Mouse (Mus musculus) stomach, postnatal 0 days (tissue): ENCODE results near the gene Haus7. TPM values are rescaled to one million over a fixed set of nuclear protein-coding genes. Genes with fewer than 3 reads are reported as not detected.

Experiments
- ATAC-seq: fragments of 200-750 bp; cut with Nextera tagmentation; 2 replicates; pipeline ENCODE4 v1.8.0; 2017; ENCODE audit not compliant: low FRiP score, low TSS enrichment
- DNase-seq: peaks from one replicate; pipeline ENCODE4 v3.0.0-alpha.2; 2016; ENCODE audit warnings: low spot score
- H3K27ac ChIP-seq: fragments of 300-500 bp; sonication (generic); replicated peaks from 2 replicates; pipeline ENCODE4 v1.5.1; 2014; ENCODE audit warnings: mild to moderate bottlenecking, control low read depth
- H3K27me3 ChIP-seq: fragments of 300-500 bp; sonication (generic); 2 replicates; pipeline ENCODE4 v1.6.1; 2014; ENCODE audit warnings: low read length; ENCODE audit not compliant: control insufficient read depth, insufficient read depth
- H3K36me3 ChIP-seq: fragments of 300-500 bp; sonication (generic); 2 replicates; pipeline ENCODE4 v1.6.1; 2014; ENCODE audit warnings: low read length, mixed read lengths; ENCODE audit not compliant: control insufficient read depth, insufficient read depth
- H3K4me1 ChIP-seq: fragments of 300-500 bp; sonication (generic); replicated peaks from 2 replicates; pipeline ENCODE4 v1.6.1; 2014; ENCODE audit warnings: antibody characterized with exemption; ENCODE audit not compliant: control insufficient read depth, insufficient read depth
- H3K4me2 ChIP-seq: fragments of 300-500 bp; sonication (generic); replicated peaks from 2 replicates; pipeline ENCODE4 v1.6.1; 2014; ENCODE audit warnings: low read depth, mild to moderate bottlenecking, control low read depth, moderate library complexity
- H3K4me3 ChIP-seq: fragments of 300-500 bp; sonication (generic); 2 replicates; pipeline ENCODE4 v1.5.1; 2014; ENCODE audit warnings: low read depth, low read length, control low read depth
- H3K9ac ChIP-seq: fragments of 300-500 bp; sonication (generic); 2 replicates; pipeline ENCODE4 v1.6.1; 2014; ENCODE audit warnings: mild to moderate bottlenecking, low read length, control low read depth, mixed read lengths
- H3K9me3 ChIP-seq: fragments of 300-500 bp; sonication (generic); 2 replicates; pipeline ENCODE4 v1.6.1; 2016; ENCODE audit warnings: low read length; ENCODE audit not compliant: control insufficient read depth
- CTCF ChIP-seq: IDR thresholded peaks from 2 replicates; pipeline ENCODE4 v1.5.1; 2016; ENCODE audit warnings: antibody characterized with exemption, low read depth, mild to moderate bottlenecking, moderate library complexity
- EP300 ChIP-seq: optimal IDR thresholded peaks from 2 replicates; pipeline ENCODE3; 2016; ENCODE audit warnings: antibody characterized with exemption
- WGBS: fragments of 180-500 bp; shearing (Covaris S2); extraction: QIAGEN DNeasy Blood & Tissue Kit; methylation state at CpG from one replicate; pipeline ENCODE4 v1.1.7; 2014; 5-methylcytosine and 5-hydroxymethylcytosine counted together
- polyA plus RNA-seq: library from polyadenylated mRNA; unstranded; fragments of >200 nt; fragmentation: Nextera tagmentation; extraction: Ambion mirVana; gene quantifications from 2 replicates; pipeline ENCODE4 v1.2.1, GENCODE M21; 2015

Haus7 gene
- polyA plus RNA-seq, 1 experiment from 2014 or later: 35.7 TPM

- H3K4me2 ChIP-seq: no peak overlapping the region
- no peaks in the 10 kb centered on the region for H3K4me1 ChIP-seq
- no peak for DNase-seq
- TF ChIP-seq CTCF (no peak), EP300 (no peak)
- WGBS: 65% methylated on average over 4 of the region's 4 CpGs
- no peaks in the 10 kb centered on the region for H3K27me3 ChIP-seq
- no peaks in the 10 kb centered on the region for H3K36me3 ChIP-seq
- ATAC-seq: no peak
- no peak overlapping the region for H3K27ac ChIP-seq
- H3K4me3 ChIP-seq: no peak overlapping the region
- no peak overlapping the region for H3K9ac ChIP-seq
- no peaks in the 10 kb centered on the region for H3K9me3 ChIP-seq
Measured at GRCm38 (mm10) chrX:73490186-73490585, 31.3 kb upstream of the Haus7 start.

GRCm38 (mm10) chrX:73486920-73487319, 28.1 kb upstream of the Haus7 start:
- no peak overlapping the region for H3K4me2 ChIP-seq
- no peaks in the 10 kb centered on the region for H3K4me1 ChIP-seq
- ATAC-seq (no peak), DNase-seq (no peak)
- no peak for TF ChIP-seq EP300
- TF ChIP-seq CTCF: no peak
- H3K9me3 ChIP-seq: no peaks in the 10 kb centered on the region
- no peak overlapping the region for H3K9ac ChIP-seq
- no peak overlapping the region for H3K4me3 ChIP-seq
- no peak overlapping the region for H3K27ac ChIP-seq
- 66% methylated on average over 5 of the region's 5 CpGs for WGBS
- no peaks in the 10 kb centered on the region for H3K27me3 ChIP-seq
- H3K36me3 ChIP-seq: no peaks in the 10 kb centered on the region

- Histone ChIP-seq H3K9ac (no peak overlapping the region), H3K9me3 (no peaks in the 10 kb centered on the region), H3K4me2 (peak overlapping the region; percentile 46), H3K4me3 (peak overlapping the region; percentile 36; the same call in 1 of the 2 replicates), H3K27ac (no peak overlapping the region), H3K36me3 (no peaks in the 10 kb centered on the region), H3K27me3 (no peaks in the 10 kb centered on the region), H3K4me1 (no peaks in the 10 kb centered on the region)
- no peak for DNase-seq
- TF ChIP-seq CTCF (no peak), EP300 (no peak)
- no peak for ATAC-seq
- WGBS: 80% methylated on average over 4 of the region's 4 CpGs
Measured at GRCm38 (mm10) chrX:73484870-73485269, 26.0 kb upstream of the Haus7 start.

GRCm38 (mm10) chrX:73484076-73484475, 25.2 kb upstream of the Haus7 start:
- DNase-seq (no peak), ATAC-seq (no peak)
- H3K27me3 ChIP-seq: no peaks in the 10 kb centered on the region
- peak overlapping the region; percentile 36 for H3K4me3 ChIP-seq
- 80% methylated on average over 1 of the region's 1 CpGs for WGBS
- no peaks in the 10 kb centered on the region for H3K36me3 ChIP-seq
- peak overlapping the region; percentile 63; the same call in 1 of the 2 replicates for H3K27ac ChIP-seq
- H3K4me2 ChIP-seq: peak overlapping the region; percentile 46
- no peaks in the 10 kb centered on the region for H3K9me3 ChIP-seq
- H3K9ac ChIP-seq: peak overlapping the region; percentile 51
- no peaks in the 10 kb centered on the region for H3K4me1 ChIP-seq
- TF ChIP-seq CTCF (no peak), EP300 (no peak)

- no peak for DNase-seq
Measured at GRCm38 (mm10) chrX:73483484-73483810, 24.6 kb upstream of the Haus7 start, which contains the start of gene Bgn. Bgn (plus strand) TSS chrX:73483602.

GRCm38 (mm10) chrX:73482643-73483483, 24.0 kb upstream of the Haus7 start:
- H3K4me1 ChIP-seq: no peaks in the 10 kb centered on the region
- peak overlapping the region; percentile 46 for H3K4me2 ChIP-seq
- ATAC-seq (0 out of 2 replicates have a peak, but pooled peaks have one; percentile 2), DNase-seq (no peak)
- TF ChIP-seq CTCF (no peak), EP300 (no peak)
- no peaks in the 10 kb centered on the region for H3K27me3 ChIP-seq
- H3K9me3 ChIP-seq: no peaks in the 10 kb centered on the region
- WGBS: 29% methylated on average over 3 of the region's 4 CpGs
- H3K27ac ChIP-seq: 0 out of 2 replicates have a peak overlapping the region, but pooled peaks have one; percentile 35
- no peaks in the 10 kb centered on the region for H3K36me3 ChIP-seq
- H3K9ac ChIP-seq: no peak overlapping the region
- H3K4me3 ChIP-seq: no peak overlapping the region

More at GRCm38 (mm10) chrX:73483484-73483810, 24.6 kb upstream of the Haus7 start, which contains the start of gene Bgn:
- Histone ChIP-seq H3K4me1 (no peaks in the 10 kb centered on the region), H3K27ac (peak within 1 kb of the TSS; percentile 63; the same call in 1 of the 2 replicates), H3K9ac (peak within 1 kb of the TSS; percentile 51), H3K36me3 (no peaks in the 10 kb centered on the region), H3K4me3 (peak within 1 kb of the TSS; percentile 36), H3K4me2 (peak within 1 kb of the TSS; percentile 46), H3K27me3 (no peaks in the 10 kb centered on the region), H3K9me3 (no peaks in the 10 kb centered on the region)
- WGBS: 23% methylated on average over 9 of the region's 14 CpGs
- TF ChIP-seq EP300 (no peak), CTCF (no peak)
- ATAC-seq: peak; percentile 57; the same call in 1 of the 2 replicates
